Mouse (Mus musculus) spleen, postnatal 10 days (tissue): ENCODE measurements around the gene Rabac1.

ENCODE experiments used
- DNase-seq, 2 experiments: peaks; one replicate each; pipeline ENCODE4 v3.0.0; 2021 to 2022; ENCODE audit warnings: low spot score in 2 of 2

The Rabac1 gene

DNA sequence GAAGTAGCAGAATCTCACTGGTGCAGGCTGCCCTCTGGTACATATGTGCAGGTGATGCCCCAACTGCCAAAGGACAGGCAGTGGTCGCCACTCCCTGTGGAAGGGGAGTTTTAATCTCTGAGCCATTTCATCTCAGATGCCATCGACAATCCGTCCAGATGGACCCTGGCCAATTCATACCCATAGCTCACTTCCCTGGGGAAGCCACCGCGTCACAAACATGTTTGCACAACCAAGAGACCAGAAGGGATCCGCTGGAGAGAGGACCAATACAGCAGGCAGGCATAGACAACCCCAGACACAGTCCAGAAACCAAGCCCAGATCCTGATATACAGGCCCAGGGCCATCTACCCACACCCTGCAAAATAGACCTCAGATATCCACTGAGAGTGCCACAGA lies 42.1 kb downstream of the Rabac1 start:
- DNase-seq: no peak
